Mouse (Mus musculus) neural tube, embryonic 15.5 days (tissue): Measurements from ENCODE around the gene Gart. TPM values are rescaled to one million over a fixed set of nuclear protein-coding genes. Genes with fewer than 3 reads are reported as not detected.

Source experiments
- ATAC-seq: fragments of 200-750 bp; cut with Nextera tagmentation; 2 replicates; pipeline ENCODE4 v1.8.0; 2017; ENCODE audit warnings: mild to moderate bottlenecking, moderate TSS enrichment, moderate library complexity; ENCODE audit not compliant: low FRiP score
- H3K27ac ChIP-seq: fragments of 300-500 bp; sonication (generic); replicated peaks from 2 replicates; pipeline ENCODE4 v1.5.1; 2015; ENCODE audit warnings: mild to moderate bottlenecking, inconsistent platforms
- H3K27me3 ChIP-seq: fragments of 300-500 bp; sonication (generic); replicated peaks from 2 replicates; pipeline ENCODE4 v1.6.1; 2015; ENCODE audit warnings: inconsistent platforms
- H3K36me3 ChIP-seq: fragments of 300-500 bp; sonication (generic); 2 replicates; pipeline ENCODE4 v1.6.1; 2015; ENCODE audit warnings: inconsistent platforms
- H3K4me1 ChIP-seq: fragments of 300-500 bp; sonication (generic); 2 replicates; pipeline ENCODE4 v1.6.1; 2015; ENCODE audit warnings: inconsistent platforms
- H3K4me2 ChIP-seq: fragments of 300-500 bp; sonication (generic); 2 replicates; pipeline ENCODE4 v1.6.1; 2015; ENCODE audit warnings: inconsistent platforms, mild to moderate bottlenecking, moderate library complexity
- H3K4me3 ChIP-seq: fragments of 300-500 bp; sonication (generic); replicated peaks from 2 replicates; pipeline ENCODE4 v1.5.1; 2015; ENCODE audit warnings: mild to moderate bottlenecking, inconsistent platforms
- H3K9ac ChIP-seq: fragments of 300-500 bp; sonication (generic); replicated peaks from 2 replicates; pipeline ENCODE4 v1.6.1; 2015; ENCODE audit warnings: mild to moderate bottlenecking, inconsistent platforms
- H3K9me3 ChIP-seq: fragments of 300-500 bp; sonication (generic); replicated peaks from 2 replicates; pipeline ENCODE4 v1.6.1; 2016; ENCODE audit warnings: inconsistent platforms
- WGBS: fragments of 180-500 bp; shearing (Covaris S2); methylation state at CpG from one replicate; pipeline ENCODE4 v1.1.7; 2015; ENCODE audit warnings: mixed read lengths; 5-methylcytosine and 5-hydroxymethylcytosine counted together
- polyA plus RNA-seq: library from polyadenylated mRNA; unstranded; fragments of >200 nt; fragmentation: Nextera tagmentation; extraction: Ambion mirVana; gene quantifications from 2 replicates; pipeline ENCODE4 v1.2.1, GENCODE M21; 2015

Gart gene
- polyA plus RNA-seq = 56.6 and 80.4 TPM in 2 replicates

- whole genome bisulfite sequencing = under 1% methylated on average over 59 of the region's 59 CpGs
- Histone ChIP-seq H3K4me1 (peaks cover 22% of the 10 kb centered on the region), H3K4me2 (peak within 1 kb of the TSS; percentile 96), H3K9ac (peak within 1 kb of the TSS; percentile 95), H3K9me3 (no peaks in the 10 kb centered on the region), H3K27me3 (no peaks in the 10 kb centered on the region), H3K4me3 (peak within 1 kb of the TSS; percentile 78), H3K36me3 (peaks cover 8% of the 10 kb centered on the region), H3K27ac (peak within 1 kb of the TSS; percentile 99)
- peak; percentile 91 for ATAC-seq
These were observed at the start of gene Gart for GRCm38 (mm10) chr16:91646681-91647419. TSS of gene Gart (minus strand) at chr16:91646952.

- Histone ChIP-seq H3K9ac (no peak overlapping the region), H3K9me3 (no peaks in the 10 kb centered on the region), H3K4me1 (peaks cover 5% of the 10 kb centered on the region; the same call in 1 of the 2 replicates), H3K36me3 (peaks cover 33% of the 10 kb centered on the region), H3K27ac (no peak overlapping the region), H3K27me3 (no peaks in the 10 kb centered on the region), H3K4me2 (no peak overlapping the region), H3K4me3 (no peak overlapping the region)
- no peak for ATAC-seq
- WGBS = 70% methylated on average over 8 of the region's 8 CpGs
These were observed 48.5 kb upstream of the Gart start for GRCm38 (mm10) chr16:91695108-91695755.

- Histone ChIP-seq H3K4me1 (peaks cover 11% of the 10 kb centered on the region), H3K4me2 (no peak overlapping the region), H3K27ac (no peak overlapping the region), H3K9me3 (no peaks in the 10 kb centered on the region), H3K9ac (no peak overlapping the region), H3K4me3 (no peak overlapping the region), H3K36me3 (peaks cover 31% of the 10 kb centered on the region), H3K27me3 (no peaks in the 10 kb centered on the region)
- ATAC-seq = peak; percentile 81
- WGBS = 32% methylated on average over 14 of the region's 14 CpGs
These were observed 47.8 kb upstream of the Gart start for GRCm38 (mm10) chr16:91694455-91695084.

- 52% methylated on average over 7 of the region's 7 CpGs for WGBS
- Histone ChIP-seq H3K4me1 (peaks cover 27% of the 10 kb centered on the region), H3K4me2 (peak overlapping the region; percentile 70; the same call in 1 of the 2 replicates), H3K27ac (0 out of 2 replicates have a peak overlapping the region, but pooled peaks have one; percentile 11), H3K9me3 (no peaks in the 10 kb centered on the region), H3K27me3 (no peaks in the 10 kb centered on the region), H3K4me3 (no peak overlapping the region), H3K9ac (no peak overlapping the region), H3K36me3 (peaks cover 20% of the 10 kb centered on the region)
- no peak for ATAC-seq
These were observed 43.0 kb upstream of the Gart start for GRCm38 (mm10) chr16:91689791-91690190.

GRCm38 (mm10) chr16:91688619-91689334 is 42.0 kb upstream of the Gart start, which contains the start of gene Donson:
TSS of gene Donson (minus strand) at chr16:91688770.
- Histone ChIP-seq H3K36me3 (peaks cover 26% of the 10 kb centered on the region), H3K9ac (peak within 1 kb of the TSS; percentile 93), H3K27ac (peak within 1 kb of the TSS; percentile 92), H3K27me3 (no peaks in the 10 kb centered on the region), H3K4me3 (peak within 1 kb of the TSS; percentile 96), H3K4me2 (peak within 1 kb of the TSS; percentile 70), H3K9me3 (no peaks in the 10 kb centered on the region), H3K4me1 (peaks cover 24% of the 10 kb centered on the region)
- peak; percentile 99 for ATAC-seq
- WGBS = under 1% methylated on average over 60 of the region's 71 CpGs

- H3K9ac ChIP-seq = peak overlapping the region; percentile 93
- 2% methylated on average over 42 of the region's 51 CpGs for WGBS
These were observed 41.4 kb upstream of the Gart start for GRCm38 (mm10) chr16:91688023-91688618.

GRCm38 (mm10) chr16:91686369-91686768 is 39.6 kb upstream of the Gart start:
- Histone ChIP-seq H3K4me1 (peaks cover 24% of the 10 kb centered on the region), H3K4me3 (no peak overlapping the region), H3K27me3 (no peaks in the 10 kb centered on the region), H3K9ac (no peak overlapping the region; the same call in 1 of the 2 replicates), H3K36me3 (peaks cover 42% of the 10 kb centered on the region), H3K4me2 (no peak overlapping the region), H3K9me3 (no peaks in the 10 kb centered on the region), H3K27ac (no peak overlapping the region)
- ATAC-seq = no peak
- 82% methylated on average over 5 of the region's 5 CpGs for WGBS

More at GRCm38 (mm10) chr16:91688023-91688618, 41.4 kb upstream of the Gart start:
- H3K4me1 ChIP-seq = peaks cover 24% of the 10 kb centered on the region
- peak; percentile 79 for ATAC-seq
- peak overlapping the region; percentile 96 for H3K4me3 ChIP-seq
- H3K9me3 ChIP-seq = no peaks in the 10 kb centered on the region
- peaks cover 28% of the 10 kb centered on the region for H3K36me3 ChIP-seq
- peak overlapping the region; percentile 70 for H3K4me2 ChIP-seq
- H3K27ac ChIP-seq = peak overlapping the region; percentile 92
- H3K27me3 ChIP-seq = no peaks in the 10 kb centered on the region

GRCm38 (mm10) chr16:91685526-91685925 is 38.8 kb upstream of the Gart start:
- Histone ChIP-seq H3K9me3 (no peaks in the 10 kb centered on the region), H3K27me3 (no peaks in the 10 kb centered on the region), H3K27ac (no peak overlapping the region), H3K4me2 (no peak overlapping the region), H3K36me3 (peaks cover 50% of the 10 kb centered on the region), H3K4me3 (no peak overlapping the region), H3K4me1 (peaks cover 24% of the 10 kb centered on the region), H3K9ac (no peak overlapping the region)
- WGBS = 92% methylated on average over 5 of the region's 5 CpGs
- no peak for ATAC-seq

GRCm38 (mm10) chr16:91680656-91681055 is 33.9 kb upstream of the Gart start:
- no peak overlapping the region for H3K4me2 ChIP-seq
- no peak for ATAC-seq
- no peak overlapping the region for H3K9ac ChIP-seq
- no peaks in the 10 kb centered on the region for H3K4me1 ChIP-seq
- H3K27ac ChIP-seq = no peak overlapping the region
- H3K27me3 ChIP-seq = no peaks in the 10 kb centered on the region
- peaks cover 82% of the 10 kb centered on the region for H3K36me3 ChIP-seq
- H3K4me3 ChIP-seq = no peak overlapping the region
- no peaks in the 10 kb centered on the region for H3K9me3 ChIP-seq
- WGBS = 86% methylated on average over 5 of the region's 5 CpGs

- Histone ChIP-seq H3K4me3 (no peak overlapping the region), H3K9ac (no peak overlapping the region), H3K4me1 (no peaks in the 10 kb centered on the region), H3K9me3 (no peaks in the 10 kb centered on the region), H3K36me3 (peaks cover 75% of the 10 kb centered on the region), H3K4me2 (no peak overlapping the region), H3K27ac (no peak overlapping the region), H3K27me3 (no peaks in the 10 kb centered on the region)
- WGBS = 94% methylated on average over 5 of the region's 5 CpGs
- no peak for ATAC-seq
These were observed 31.6 kb upstream of the Gart start for GRCm38 (mm10) chr16:91678147-91678911.
